Mouse (Mus musculus): Measurements from ENCODE around the gene Stat1. TPM values are rescaled to one million over a fixed set of nuclear protein-coding genes. Genes with fewer than 3 reads are reported as not detected.

The Stat1 gene
- 13.8 and 19.4 TPM in 2 replicates for polyA plus RNA-seq (2015; fragmentation: Nextera tagmentation; extraction: Ambion mirVana)

DNA sequence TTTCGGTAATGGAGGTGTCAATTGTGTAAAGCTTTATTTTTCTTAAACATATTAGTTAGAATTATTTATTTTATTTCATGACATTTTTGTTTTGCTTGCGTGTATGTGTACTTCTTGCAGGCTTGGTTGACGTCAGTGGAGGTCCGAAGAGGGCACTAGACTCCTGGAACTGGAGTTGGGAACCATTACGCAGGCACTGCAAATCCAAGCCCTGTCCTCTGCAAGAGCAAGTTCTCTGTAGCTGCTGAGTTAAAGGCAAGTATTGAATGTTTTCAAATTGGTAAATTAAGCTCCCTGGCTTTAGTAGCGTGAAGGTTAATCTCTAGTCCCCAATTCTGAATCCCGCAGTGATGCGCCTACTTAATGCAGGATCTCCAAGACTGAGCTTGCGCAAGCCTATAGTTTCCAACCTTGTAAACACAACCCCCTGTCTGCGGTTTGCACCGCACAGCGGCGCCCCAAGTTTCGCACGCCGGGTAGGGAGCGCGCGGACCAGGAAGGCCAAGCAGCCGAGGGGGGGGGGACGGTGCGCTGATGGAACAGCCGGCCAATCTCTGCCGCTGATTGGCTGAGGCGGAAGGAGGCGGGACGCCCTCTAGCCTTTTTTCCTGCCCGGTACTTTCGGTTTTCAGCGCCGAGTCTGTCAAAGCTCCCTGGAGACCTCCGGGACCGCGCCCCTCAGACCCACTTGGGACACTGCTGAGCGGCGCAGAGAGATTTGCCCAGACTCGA is at the start of gene Stat1:
Gene Stat1 (plus strand): TSS at position 581 of the 732 bp plus-strand sequence.

Other genes with a start within 250 kb of the Stat1 start
- 27.2 and 27.9 TPM in 2 replicates for gene Myo1b, start 203.4 kb upstream of the Stat1 start, polyA plus RNA-seq (2015; fragmentation: Nextera tagmentation; extraction: Ambion mirVana)
- gene Stat4, start 132.3 kb upstream of the Stat1 start, polyA plus RNA-seq (2015; fragmentation: Nextera tagmentation; extraction: Ambion mirVana): 0.11 and 0.15 TPM in 2 replicates
- gene Gls, start 113.8 kb downstream of the Stat1 start, polyA plus RNA-seq (2015; fragmentation: Nextera tagmentation; extraction: Ambion mirVana): 9.4 and 9.6 TPM in 2 replicates